Mouse (Mus musculus) embryonic facial prominence, embryonic 13.5 days (tissue): ENCODE data around the gene Stx17. TPM values are rescaled to one million over a fixed set of nuclear protein-coding genes. Genes with fewer than 3 reads are reported as not detected.

Experiments used
- ATAC-seq: fragments of 200-750 bp; cut with Nextera tagmentation; 2 replicates; pipeline ENCODE4 v1.8.0; 2017; ENCODE audit warnings: low read depth; ENCODE audit not compliant: insufficient number of reproducible peaks, insufficient read depth, low FRiP score, low TSS enrichment
- H3K27ac ChIP-seq: fragments of 300-500 bp; sonication (generic); 2 replicates; pipeline ENCODE4 v1.5.1; 2015; ENCODE audit warnings: moderate library complexity, mild to moderate bottlenecking, inconsistent platforms
- H3K27me3 ChIP-seq: fragments of 300-500 bp; sonication (generic); 2 replicates; pipeline ENCODE4 v1.6.1; 2015; ENCODE audit warnings: mild to moderate bottlenecking, inconsistent platforms
- H3K36me3 ChIP-seq: fragments of 300-500 bp; sonication (generic); 2 replicates; pipeline ENCODE4 v1.6.1; 2015; ENCODE audit warnings: mild to moderate bottlenecking, inconsistent platforms
- H3K4me1 ChIP-seq: fragments of 300-500 bp; sonication (generic); 2 replicates; pipeline ENCODE4 v1.6.1; 2015; ENCODE audit warnings: inconsistent platforms
- H3K4me2 ChIP-seq: fragments of 300-500 bp; sonication (generic); 2 replicates; pipeline ENCODE4 v1.6.1; 2015; ENCODE audit warnings: moderate library complexity, mild to moderate bottlenecking, inconsistent platforms
- H3K4me3 ChIP-seq: fragments of 300-500 bp; sonication (generic); 2 replicates; pipeline ENCODE4 v1.5.1; 2015; ENCODE audit warnings: mild to moderate bottlenecking, inconsistent platforms
- H3K9ac ChIP-seq: fragments of 300-500 bp; sonication (generic); 2 replicates; pipeline ENCODE4 v1.6.1; 2015; ENCODE audit warnings: mild to moderate bottlenecking, inconsistent platforms
- H3K9me3 ChIP-seq: fragments of 300-500 bp; sonication (generic); 2 replicates; pipeline ENCODE4 v1.6.1; 2016; ENCODE audit warnings: inconsistent platforms
- WGBS: fragments of 180-500 bp; shearing (Covaris S2); methylation state at CpG from one replicate; pipeline ENCODE4 v1.1.7; 2015; ENCODE audit warnings: mixed read lengths; 5-methylcytosine and 5-hydroxymethylcytosine counted together
- polyA plus RNA-seq: library from polyadenylated mRNA; unstranded; fragments of >200 nt; fragmentation: Nextera tagmentation; extraction: Ambion mirVana; gene quantifications from 2 replicates; pipeline ENCODE4 v1.2.1, GENCODE M21; 2015

Stx17 gene
- polyA plus RNA-seq, 1 experiment from 2014 or later = 37.4 TPM

DNA sequence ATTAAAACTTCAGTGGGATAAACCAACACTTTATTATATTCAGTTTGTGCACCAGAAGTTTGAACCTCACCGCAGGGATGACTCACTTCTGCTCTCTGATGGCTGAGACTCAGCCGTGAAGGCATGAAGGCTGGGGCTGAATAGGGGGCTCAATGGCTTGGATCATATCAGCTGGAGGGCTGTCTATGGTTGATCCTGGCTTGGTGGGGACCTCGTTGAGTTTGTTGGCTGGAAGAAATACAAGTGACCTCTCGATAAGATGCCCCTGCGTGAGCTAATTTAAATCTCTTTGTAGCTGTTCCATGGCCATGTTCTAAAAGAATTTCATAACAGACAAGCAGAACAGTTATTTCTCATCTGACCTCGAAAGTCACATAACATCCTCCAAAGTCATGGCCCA is 17.6 kb upstream of the Stx17 start:
- H3K4me1 ChIP-seq = no peaks in the 10 kb centered on the region
- no peak for ATAC-seq
- H3K27ac ChIP-seq = no peak overlapping the region
- H3K4me3 ChIP-seq = no peak overlapping the region
- H3K27me3 ChIP-seq = no peaks in the 10 kb centered on the region
- H3K9ac ChIP-seq = no peak overlapping the region
- no peaks in the 10 kb centered on the region for H3K9me3 ChIP-seq
- WGBS = 86% methylated on average over 6 of the region's 6 CpGs
- no peak overlapping the region for H3K4me2 ChIP-seq
- H3K36me3 ChIP-seq = no peaks in the 10 kb centered on the region

DNA sequence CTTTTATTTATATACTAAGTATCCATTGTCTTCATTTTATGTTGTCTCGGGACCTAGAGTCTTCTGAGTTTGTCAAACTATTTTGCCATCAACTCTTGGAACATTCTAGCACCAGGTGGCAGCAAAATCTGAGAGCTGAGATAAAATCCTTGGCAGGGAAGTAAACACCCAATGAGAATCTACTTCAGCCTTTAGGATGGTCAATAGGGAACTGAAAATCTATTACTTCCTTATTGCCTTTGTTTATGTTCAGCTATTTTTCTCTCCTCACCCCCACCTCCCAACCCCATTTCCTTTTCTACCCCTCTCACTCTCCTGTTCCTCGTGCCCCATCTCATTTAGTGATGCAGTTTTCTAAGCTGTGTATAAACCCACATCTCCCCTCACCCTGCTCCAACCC is 16.1 kb upstream of the Stx17 start:
- WGBS = 80% methylated on average over 2 of the region's 2 CpGs
- H3K9ac ChIP-seq = no peak overlapping the region
- no peak overlapping the region for H3K4me2 ChIP-seq
- no peaks in the 10 kb centered on the region for H3K27me3 ChIP-seq
- no peak for ATAC-seq
- H3K4me3 ChIP-seq = no peak overlapping the region
- H3K36me3 ChIP-seq = no peaks in the 10 kb centered on the region
- H3K27ac ChIP-seq = no peak overlapping the region
- H3K9me3 ChIP-seq = no peaks in the 10 kb centered on the region
- H3K4me1 ChIP-seq = no peaks in the 10 kb centered on the region

DNA sequence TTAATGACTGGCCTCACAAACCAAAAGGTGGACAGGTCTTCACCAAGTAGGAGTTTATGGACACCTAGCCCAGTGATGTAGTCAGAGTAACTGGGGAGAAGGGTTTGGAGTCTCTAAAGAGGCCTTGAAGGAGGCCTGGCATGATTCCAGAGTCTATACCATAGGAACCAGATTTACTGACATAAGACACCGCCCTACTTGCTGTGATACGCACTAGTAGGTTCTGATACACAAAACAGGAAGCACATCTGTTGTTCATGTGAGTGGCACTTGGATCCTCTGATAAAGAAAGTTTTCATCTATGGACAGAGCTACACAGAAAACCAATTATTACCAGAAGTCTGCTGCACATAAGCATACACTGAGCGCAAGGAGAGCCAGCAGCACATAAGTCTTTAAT is 14.4 kb upstream of the Stx17 start:
- Histone ChIP-seq H3K9ac (no peak overlapping the region), H3K4me2 (no peak overlapping the region), H3K27me3 (no peaks in the 10 kb centered on the region), H3K27ac (no peak overlapping the region), H3K4me3 (no peak overlapping the region), H3K9me3 (no peaks in the 10 kb centered on the region), H3K36me3 (no peaks in the 10 kb centered on the region), H3K4me1 (no peaks in the 10 kb centered on the region)
- WGBS = 39% methylated on average over 3 of the region's 3 CpGs
- no peak for ATAC-seq

DNA sequence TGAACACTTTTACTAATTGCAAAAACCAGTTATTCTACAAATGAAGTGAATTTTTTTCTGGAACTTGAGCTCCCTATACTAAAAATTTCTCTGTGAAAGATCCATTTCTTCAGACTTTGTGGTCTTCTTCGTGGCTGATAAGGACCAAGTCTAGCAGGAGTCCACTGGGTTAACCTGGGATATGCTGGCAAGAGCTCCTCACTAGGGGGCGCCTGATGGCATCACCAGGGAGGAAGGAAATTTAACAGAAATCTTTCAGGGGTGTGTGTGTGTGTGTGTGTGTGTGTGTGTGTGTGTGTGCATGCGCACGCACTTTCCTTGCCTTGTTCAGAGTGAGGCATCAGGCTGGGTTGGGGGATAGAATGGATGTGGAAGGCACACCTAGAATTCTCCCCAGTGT is 8.5 kb upstream of the Stx17 start:
- ATAC-seq = no peak

DNA sequence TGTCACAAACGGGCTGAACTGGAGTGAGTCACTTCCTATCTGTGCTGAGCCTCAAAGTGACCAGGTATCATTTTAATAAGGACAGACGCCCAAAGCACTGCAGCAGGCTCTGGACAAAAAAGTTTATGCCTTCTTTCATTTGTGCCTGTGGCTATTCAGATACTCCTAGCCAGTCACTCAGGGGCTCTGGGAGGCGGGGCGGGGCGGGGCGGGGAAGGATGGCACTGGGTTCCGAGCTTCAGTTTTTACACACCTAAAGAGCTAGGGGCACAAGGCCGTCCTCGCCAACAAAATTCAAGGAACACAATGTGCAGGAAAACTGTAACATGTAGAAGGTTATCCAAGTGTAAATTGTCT is 321 bp upstream of the Stx17 start:
- no peaks in the 10 kb centered on the region for H3K36me3 ChIP-seq
- no peaks in the 10 kb centered on the region for H3K9me3 ChIP-seq
- H3K9ac ChIP-seq = 0 out of 2 replicates have a peak overlapping the region, but pooled peaks have one; percentile 97
- H3K27me3 ChIP-seq = no peaks in the 10 kb centered on the region
- peak; percentile 74 for ATAC-seq
- peaks cover 7% of the 10 kb centered on the region; the same call in 1 of the 2 replicates for H3K4me1 ChIP-seq
- peak overlapping the region; percentile 84 for H3K4me3 ChIP-seq
- peak overlapping the region; percentile 73 for H3K4me2 ChIP-seq
- no peak overlapping the region for H3K27ac ChIP-seq
- 5% methylated on average over 9 of the region's 9 CpGs for WGBS

More for the DNA sequence above, 8.5 kb upstream of the Stx17 start:
- Histone ChIP-seq H3K4me3 (no peak overlapping the region), H3K4me2 (no peak overlapping the region), H3K4me1 (no peaks in the 10 kb centered on the region), H3K36me3 (no peaks in the 10 kb centered on the region), H3K9me3 (no peaks in the 10 kb centered on the region), H3K27me3 (no peaks in the 10 kb centered on the region), H3K9ac (no peak overlapping the region), H3K27ac (no peak overlapping the region)
- 57% methylated on average over 4 of the region's 4 CpGs for WGBS

DNA sequence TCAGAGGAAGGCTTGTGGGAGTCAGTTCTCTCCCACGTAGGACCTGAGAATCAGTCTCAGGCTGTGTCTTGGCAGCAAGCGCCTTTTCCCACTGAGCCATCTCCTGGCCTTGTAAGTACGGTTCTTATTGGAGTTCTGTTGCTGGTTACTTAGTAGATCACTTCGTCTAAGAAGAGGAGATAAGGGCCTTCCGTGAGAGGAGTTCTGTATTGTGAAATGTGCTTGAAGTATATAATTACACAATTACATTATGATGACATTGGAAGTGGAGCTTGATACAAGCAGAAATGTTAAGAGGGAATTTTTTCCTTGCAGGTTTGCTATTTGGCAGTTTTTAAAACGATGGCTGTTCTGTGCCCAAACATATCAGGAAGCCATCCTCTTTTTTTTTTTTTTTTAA is 5.6 kb downstream of the Stx17 start:
- H3K9ac ChIP-seq = no peak overlapping the region
- no peak overlapping the region for H3K27ac ChIP-seq
- no peak for ATAC-seq
- H3K27me3 ChIP-seq = no peaks in the 10 kb centered on the region
- peaks cover 6% of the 10 kb centered on the region; the same call in 1 of the 2 replicates for H3K4me1 ChIP-seq
- H3K4me3 ChIP-seq = no peak overlapping the region
- H3K9me3 ChIP-seq = no peaks in the 10 kb centered on the region
- H3K36me3 ChIP-seq = peaks cover 33% of the 10 kb centered on the region
- H3K4me2 ChIP-seq = no peak overlapping the region
- WGBS = 86% methylated on average over 6 of the region's 6 CpGs

DNA sequence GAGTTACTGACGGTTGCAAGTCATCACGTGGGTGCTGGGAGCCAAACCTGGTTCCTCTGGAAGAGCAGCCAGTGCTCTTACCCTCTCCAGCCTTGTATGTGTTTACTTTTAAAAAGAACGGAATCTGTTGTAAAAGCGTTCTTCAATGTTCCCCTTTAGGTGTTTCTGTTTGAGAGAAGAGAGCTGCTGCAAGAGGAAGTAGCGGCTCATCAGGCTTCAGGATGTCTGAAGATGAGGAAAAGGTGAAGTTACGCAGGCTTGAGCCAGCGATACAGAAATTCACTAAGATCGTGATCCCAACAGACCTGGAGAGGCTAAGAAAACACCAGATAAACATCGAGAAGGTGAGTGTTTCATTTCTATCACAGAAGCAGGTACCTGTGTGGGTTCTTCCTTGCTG is 6.9 kb downstream of the Stx17 start:
- WGBS = 91% methylated on average over 9 of the region's 9 CpGs
- no peak for ATAC-seq
- H3K4me1 ChIP-seq = no peaks in the 10 kb centered on the region
- no peaks in the 10 kb centered on the region for H3K27me3 ChIP-seq
- no peak overlapping the region for H3K4me2 ChIP-seq
- no peaks in the 10 kb centered on the region for H3K9me3 ChIP-seq
- H3K9ac ChIP-seq = no peak overlapping the region
- H3K4me3 ChIP-seq = no peak overlapping the region
- H3K27ac ChIP-seq = no peak overlapping the region
- peaks cover 41% of the 10 kb centered on the region for H3K36me3 ChIP-seq

DNA sequence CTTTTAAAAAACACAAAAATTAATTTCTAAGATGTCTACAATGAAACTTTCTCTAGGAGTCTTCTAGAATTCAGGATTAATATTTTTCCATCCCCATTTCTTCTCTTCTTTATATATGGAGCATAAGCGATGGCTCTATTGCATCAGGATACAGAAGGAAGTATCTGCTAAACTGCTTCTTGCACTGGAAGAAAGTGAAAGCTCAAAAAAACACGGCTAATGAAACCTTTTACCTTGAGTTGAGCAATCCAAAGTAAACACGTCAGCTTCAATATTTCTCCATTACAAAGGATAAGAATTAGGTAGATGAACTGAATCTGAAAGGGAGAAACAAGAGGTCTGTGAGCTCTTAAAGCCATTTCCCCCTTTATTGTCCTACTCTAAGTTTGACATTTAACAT is 8.0 kb downstream of the Stx17 start:
- no peaks in the 10 kb centered on the region for H3K9me3 ChIP-seq
- H3K27me3 ChIP-seq = no peaks in the 10 kb centered on the region
- H3K36me3 ChIP-seq = peaks cover 43% of the 10 kb centered on the region
- no peaks in the 10 kb centered on the region for H3K4me1 ChIP-seq
- 62% methylated on average over 3 of the region's 3 CpGs for WGBS
- H3K4me3 ChIP-seq = no peak overlapping the region
- H3K9ac ChIP-seq = no peak overlapping the region
- H3K4me2 ChIP-seq = no peak overlapping the region
- H3K27ac ChIP-seq = no peak overlapping the region
- no peak for ATAC-seq

DNA sequence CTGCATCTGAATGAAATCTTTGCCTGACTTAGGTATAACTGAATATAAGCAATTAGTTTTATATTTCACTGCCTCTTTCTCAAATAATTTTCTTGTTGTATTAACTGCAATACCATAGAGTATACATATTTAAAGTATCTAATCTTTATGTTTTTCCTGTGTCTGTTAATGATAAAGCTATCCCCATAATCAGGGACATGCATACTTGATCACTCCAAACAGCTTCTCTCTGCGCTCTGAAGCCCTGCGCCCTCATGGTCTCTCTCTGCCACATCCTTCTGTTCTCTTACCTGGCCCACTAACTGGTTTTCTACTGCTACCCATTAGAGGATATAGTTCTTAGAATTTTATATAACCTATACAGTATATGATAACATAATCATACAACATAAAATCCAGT is 24.8 kb downstream of the Stx17 start:
- WGBS = 82% methylated on average over 2 of the region's 2 CpGs
- Histone ChIP-seq H3K27ac (no peak overlapping the region), H3K36me3 (peaks cover 21% of the 10 kb centered on the region), H3K9ac (no peak overlapping the region), H3K4me2 (no peak overlapping the region), H3K9me3 (no peaks in the 10 kb centered on the region), H3K4me1 (no peaks in the 10 kb centered on the region), H3K27me3 (no peaks in the 10 kb centered on the region), H3K4me3 (no peak overlapping the region)
- ATAC-seq = no peak

DNA sequence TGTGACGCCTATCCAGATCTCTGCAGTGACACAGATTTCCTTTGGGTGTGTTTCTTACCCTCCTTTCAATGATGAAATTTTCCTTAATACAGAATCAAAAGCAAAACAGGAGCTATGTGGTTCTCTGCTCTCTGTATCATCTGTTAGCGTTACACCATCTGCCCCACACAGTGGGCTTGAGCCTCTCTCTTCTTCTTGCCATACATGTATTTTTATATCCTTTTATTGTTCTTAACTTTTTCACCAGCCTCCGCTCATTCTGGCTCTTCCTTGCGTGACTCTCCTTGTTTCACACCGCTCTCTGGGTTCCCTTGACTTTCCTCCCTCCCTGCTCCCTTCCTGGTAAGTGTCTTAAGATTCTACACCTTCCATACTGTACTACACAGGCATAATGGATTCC is 28.5 kb downstream of the Stx17 start:
- Histone ChIP-seq H3K9ac (no peak overlapping the region), H3K36me3 (peaks cover 20% of the 10 kb centered on the region), H3K4me2 (no peak overlapping the region), H3K9me3 (no peaks in the 10 kb centered on the region), H3K4me1 (no peaks in the 10 kb centered on the region), H3K27ac (no peak overlapping the region), H3K4me3 (no peak overlapping the region), H3K27me3 (no peaks in the 10 kb centered on the region)
- 93% methylated on average over 5 of the region's 5 CpGs for WGBS
- ATAC-seq = no peak

DNA sequence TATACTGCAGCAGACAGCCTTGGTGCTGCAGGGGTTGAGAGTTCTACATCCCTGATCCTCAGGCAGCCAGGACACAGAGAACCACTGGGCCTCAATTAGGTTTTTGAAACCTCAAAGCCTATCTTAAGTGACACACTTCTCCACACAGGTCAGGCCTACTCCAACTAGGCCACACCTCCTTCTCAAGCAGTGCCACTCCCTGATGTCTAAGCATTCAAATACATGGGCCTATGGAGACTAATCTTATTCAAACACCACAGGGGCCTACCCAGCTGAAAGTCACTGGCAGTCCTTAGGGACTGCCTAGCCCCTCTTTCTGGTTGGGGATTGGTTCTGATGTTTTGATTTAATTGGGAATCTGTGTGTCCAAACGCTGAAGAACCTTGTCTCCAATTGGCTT is 31.1 kb downstream of the Stx17 start:
- Histone ChIP-seq H3K9me3 (no peaks in the 10 kb centered on the region), H3K4me1 (no peaks in the 10 kb centered on the region), H3K4me2 (no peak overlapping the region), H3K4me3 (no peak overlapping the region), H3K27me3 (no peaks in the 10 kb centered on the region), H3K9ac (no peak overlapping the region), H3K27ac (no peak overlapping the region), H3K36me3 (peaks cover 28% of the 10 kb centered on the region)
- no peak for ATAC-seq
- WGBS = 48% methylated on average over 1 of the region's 1 CpGs

DNA sequence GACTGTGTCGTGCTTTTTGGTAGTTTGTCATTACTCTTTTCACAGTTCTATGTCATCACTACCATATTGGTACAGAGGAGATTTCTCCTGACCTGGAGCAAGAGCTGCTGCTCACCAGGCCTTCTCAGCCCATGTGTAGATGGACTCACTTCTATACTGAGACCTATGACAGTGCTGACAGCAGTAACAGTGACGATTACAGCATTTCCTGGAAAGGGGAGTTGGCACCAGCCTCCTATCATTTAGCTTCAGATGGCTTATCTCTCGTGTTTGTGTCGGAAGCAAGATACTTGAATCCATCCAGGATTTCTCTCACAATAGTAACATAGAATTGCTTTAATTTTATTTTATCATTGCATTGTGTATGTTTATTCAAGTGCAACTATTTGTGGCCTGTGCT is 35.7 kb downstream of the Stx17 start:
- Histone ChIP-seq H3K36me3 (peaks cover 28% of the 10 kb centered on the region), H3K4me3 (no peak overlapping the region), H3K4me1 (no peaks in the 10 kb centered on the region), H3K27ac (no peak overlapping the region), H3K4me2 (no peak overlapping the region), H3K9me3 (no peaks in the 10 kb centered on the region), H3K27me3 (no peaks in the 10 kb centered on the region), H3K9ac (no peak overlapping the region)
- no peak for ATAC-seq
- 82% methylated on average over 4 of the region's 4 CpGs for WGBS

DNA sequence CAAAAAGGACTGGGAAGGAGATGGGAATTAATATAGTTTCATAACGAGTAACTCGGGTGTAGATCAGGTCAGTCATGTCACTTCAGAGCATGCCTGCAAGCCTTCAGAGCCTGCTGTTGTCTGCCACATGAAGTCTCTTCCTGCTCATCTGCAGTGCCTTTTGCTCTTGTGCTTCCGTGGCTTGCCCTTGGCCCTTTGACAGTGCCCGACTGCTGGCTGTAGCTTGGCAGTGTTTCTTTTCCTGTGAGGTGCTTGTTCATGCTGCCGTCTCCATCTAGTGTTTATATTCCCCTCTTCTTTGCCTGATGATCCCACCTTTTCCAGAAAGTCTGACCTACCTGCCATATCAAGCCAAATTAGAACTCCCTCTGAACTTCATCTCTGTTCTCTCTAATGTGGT is 39.1 kb downstream of the Stx17 start:
- Histone ChIP-seq H3K9me3 (no peaks in the 10 kb centered on the region), H3K36me3 (peaks cover 40% of the 10 kb centered on the region), H3K4me1 (no peaks in the 10 kb centered on the region), H3K9ac (no peak overlapping the region), H3K27me3 (no peaks in the 10 kb centered on the region), H3K4me3 (no peak overlapping the region), H3K27ac (no peak overlapping the region), H3K4me2 (no peak overlapping the region)
- WGBS = 84% methylated on average over 5 of the region's 5 CpGs
- ATAC-seq = no peak
